Mouse (Mus musculus) liver, embryonic 14.5 days (tissue): ENCODE measurements around the gene Unc93b1.

ENCODE experiments used
- CTCF ChIP-seq: IDR thresholded peaks from 2 replicates; pipeline ENCODE4 v1.5.1; 2016; ENCODE audit warnings: antibody characterized with exemption, low read depth, control low read depth
- EP300 ChIP-seq: IDR thresholded peaks from 2 replicates; pipeline ENCODE4 v1.6.1; 2016; ENCODE audit warnings: antibody characterized with exemption, low read depth

- TF ChIP-seq EP300, result no peak
- TF ChIP-seq CTCF, result no peak
These were observed 57.0 kb downstream of the Unc93b1 start for GRCm38 (mm10) chr19:3991966-3992365.
